Mouse (Mus musculus): ENCODE measurements around the gene Psd.

Psd gene

DNA sequence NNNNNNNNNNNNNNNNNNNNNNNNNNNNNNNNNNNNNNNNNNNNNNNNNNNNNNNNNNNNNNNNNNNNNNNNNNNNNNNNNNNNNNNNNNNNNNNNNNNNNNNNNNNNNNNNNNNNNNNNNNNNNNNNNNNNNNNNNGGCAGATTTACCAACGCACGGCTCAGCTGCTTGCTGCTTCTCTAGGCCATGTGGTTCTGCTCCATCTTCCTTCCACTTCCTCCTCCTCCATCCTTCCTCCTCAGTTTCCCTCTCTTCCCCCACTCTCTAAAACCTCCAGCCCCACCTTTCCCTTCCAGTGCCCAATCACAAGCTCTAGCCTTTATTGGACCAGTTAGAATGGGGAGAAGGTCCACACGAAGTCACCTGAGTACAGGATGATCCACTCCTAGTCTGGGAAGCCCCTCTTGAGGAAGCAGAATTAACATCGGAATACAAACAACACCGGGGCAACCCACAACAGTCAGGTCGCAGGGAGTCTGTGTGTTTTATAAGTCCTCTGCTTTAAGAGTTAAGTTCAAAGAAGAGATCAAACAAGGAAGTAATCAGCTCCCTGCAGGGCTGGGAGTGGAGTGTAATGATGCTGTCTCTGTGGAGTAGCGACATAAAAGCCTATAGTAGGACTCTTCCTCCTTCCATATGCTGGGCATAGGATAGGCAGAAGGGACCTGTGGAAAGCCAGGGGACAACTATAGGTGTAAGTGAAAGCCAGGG, 17.9 kb upstream of the Psd start:
- in situ Hi-C loops (cut with MboI; ENCODE audit: low pct_unique_long_range_greater_than_20kb in 1 of 2, low sequenced_read_pairs in 2 of 2, unreplicated experiment in 1 of 2) = no loop called here

DNA sequence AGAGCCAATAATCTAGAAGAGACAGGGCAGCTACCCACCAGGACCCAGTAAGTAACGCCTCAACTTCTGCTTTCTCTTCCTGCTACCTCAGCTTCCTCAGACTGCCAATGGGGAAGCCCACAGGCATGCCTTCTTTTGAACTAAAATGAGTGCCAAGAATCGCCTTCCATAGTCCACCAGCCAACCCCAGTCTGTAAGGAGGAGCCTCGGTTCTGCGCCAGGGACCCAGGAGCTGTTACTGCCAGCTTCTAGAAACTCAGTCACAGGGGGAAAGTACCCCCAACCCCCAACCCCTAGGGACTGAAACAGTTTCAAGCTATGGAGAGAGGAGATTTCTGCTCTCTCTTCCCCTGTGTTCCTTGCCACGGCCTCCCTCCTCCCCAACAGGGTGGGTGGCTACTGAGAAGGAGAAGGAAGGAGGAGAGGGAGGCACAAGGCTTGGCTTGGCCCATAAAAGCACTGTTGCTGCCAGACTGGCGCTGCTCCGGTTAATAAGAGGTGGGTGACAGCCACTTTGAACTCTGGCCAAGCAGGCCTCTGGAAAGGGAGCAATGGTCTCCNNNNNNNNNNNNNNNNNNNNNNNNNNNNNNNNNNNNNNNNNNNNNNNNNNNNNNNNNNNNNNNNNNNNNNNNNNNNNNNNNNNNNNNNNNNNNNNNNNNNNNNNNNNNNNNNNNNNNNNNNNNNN, 12.5 kb upstream of the Psd start:
- in situ Hi-C loops (cut with MboI; ENCODE audit: low pct_unique_long_range_greater_than_20kb in 1 of 2, low sequenced_read_pairs in 2 of 2, unreplicated experiment in 1 of 2) = no loop called here

DNA sequence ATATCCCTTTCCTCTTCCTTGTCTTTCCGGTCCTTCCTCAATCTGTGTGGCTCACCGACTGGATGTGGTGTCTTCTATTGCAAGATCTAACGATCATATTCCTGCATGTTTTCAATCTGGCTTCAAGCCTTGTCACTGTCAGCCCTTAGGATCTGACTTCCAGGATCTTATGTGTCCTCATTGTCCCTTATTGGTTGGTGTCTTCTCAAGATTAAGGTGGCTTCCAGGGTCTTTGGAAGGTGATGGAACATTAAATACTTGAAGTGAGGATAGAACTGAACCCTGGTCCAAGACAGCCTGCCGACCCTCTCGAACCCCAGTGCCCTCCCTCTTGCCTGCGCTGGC, 12.0 kb upstream of the Psd start:
- in situ Hi-C loops (cut with MboI; ENCODE audit: low pct_unique_long_range_greater_than_20kb in 1 of 2, low sequenced_read_pairs in 2 of 2, unreplicated experiment in 1 of 2) = no loop called here

DNA sequence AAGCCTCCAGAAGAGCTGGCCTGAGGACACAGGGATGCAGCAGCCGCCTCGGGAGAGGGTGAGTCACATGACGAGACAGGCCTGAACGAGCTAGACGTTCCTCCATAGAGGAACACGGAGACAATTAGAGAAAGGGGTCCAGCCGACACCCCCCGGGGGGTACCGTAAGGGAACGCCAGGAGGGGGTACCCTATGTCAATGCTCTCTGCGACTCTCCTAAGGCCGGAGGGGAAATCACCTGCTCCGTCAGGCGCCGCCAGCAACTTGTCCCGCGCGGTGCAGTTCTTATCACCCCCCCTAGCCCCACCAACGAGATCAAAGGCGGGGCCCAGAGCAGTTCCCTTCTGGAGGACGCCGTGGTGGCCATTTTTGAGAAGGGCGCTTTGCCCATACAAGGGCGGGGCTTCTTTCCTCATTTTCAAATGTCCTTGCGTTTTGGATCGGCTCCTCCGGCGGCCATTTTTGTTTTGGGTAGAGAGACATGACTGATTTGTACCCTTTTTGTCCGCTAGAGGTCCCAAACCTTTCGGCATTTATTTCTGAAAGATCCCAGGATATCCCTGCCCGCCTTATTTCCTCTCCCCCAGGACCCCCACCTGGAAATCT, 11.5 kb upstream of the Psd start, which contains the start of gene Cuedc2:
Cuedc2 (minus strand) TSS at position 372 of the 606 bp plus-strand sequence.
- in situ Hi-C loops (cut with MboI; ENCODE audit: low pct_unique_long_range_greater_than_20kb in 1 of 2, low sequenced_read_pairs in 2 of 2, unreplicated experiment in 1 of 2) = no loop called here

DNA sequence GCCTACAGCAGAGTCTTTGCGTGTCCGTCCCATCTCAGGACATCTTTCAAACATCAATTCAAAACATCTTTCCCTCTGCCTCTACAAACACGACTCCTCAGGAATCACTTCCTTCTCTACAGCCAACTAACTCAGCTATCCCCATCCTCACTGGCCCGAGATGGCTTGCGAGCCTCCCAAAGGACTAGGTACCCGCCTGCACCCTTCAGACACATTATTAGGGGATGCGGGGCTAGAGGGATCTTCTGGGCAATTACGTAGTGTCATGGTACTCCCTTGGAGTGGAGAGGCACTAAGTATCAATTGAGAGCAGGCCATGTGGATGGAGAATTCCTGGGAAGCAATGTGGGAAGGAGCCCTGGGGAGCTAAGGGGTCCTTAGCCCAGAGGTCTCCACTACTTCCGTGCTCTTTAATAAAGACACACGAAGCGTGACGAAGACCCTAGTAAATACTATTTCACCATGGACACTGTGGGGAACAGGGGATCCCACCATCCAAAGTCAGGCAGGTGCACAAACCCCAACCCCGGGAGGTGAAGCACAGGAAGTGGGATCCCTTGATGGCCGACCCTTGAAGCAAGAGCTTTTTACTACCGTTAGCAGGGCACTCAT, 10.9 kb upstream of the Psd start:
- in situ Hi-C loops (cut with MboI; ENCODE audit: low pct_unique_long_range_greater_than_20kb in 1 of 2, low sequenced_read_pairs in 2 of 2, unreplicated experiment in 1 of 2) = no loop called here

DNA sequence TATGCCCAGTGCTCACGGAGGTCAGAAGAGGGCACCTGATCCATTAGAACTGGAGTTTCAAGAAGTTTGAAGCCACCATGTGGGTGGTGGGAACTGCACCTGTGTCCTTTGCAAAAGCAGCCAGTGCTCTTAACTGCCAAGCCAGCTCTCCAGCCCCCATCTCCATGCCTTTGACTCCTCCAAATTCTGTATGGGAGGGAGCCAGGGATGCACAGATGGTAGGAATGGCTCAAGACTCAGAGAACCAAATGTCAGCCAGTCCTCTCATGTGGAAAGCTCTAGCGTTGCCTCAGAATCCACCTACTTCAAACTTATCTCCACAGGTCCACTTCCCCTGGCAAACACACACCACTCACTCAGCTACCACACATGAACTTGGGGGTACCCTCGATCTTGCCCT, 7.0 kb upstream of the Psd start:
- in situ Hi-C loops (cut with MboI; ENCODE audit: low pct_unique_long_range_greater_than_20kb in 1 of 2, low sequenced_read_pairs in 2 of 2, unreplicated experiment in 1 of 2) = no loop called here

DNA sequence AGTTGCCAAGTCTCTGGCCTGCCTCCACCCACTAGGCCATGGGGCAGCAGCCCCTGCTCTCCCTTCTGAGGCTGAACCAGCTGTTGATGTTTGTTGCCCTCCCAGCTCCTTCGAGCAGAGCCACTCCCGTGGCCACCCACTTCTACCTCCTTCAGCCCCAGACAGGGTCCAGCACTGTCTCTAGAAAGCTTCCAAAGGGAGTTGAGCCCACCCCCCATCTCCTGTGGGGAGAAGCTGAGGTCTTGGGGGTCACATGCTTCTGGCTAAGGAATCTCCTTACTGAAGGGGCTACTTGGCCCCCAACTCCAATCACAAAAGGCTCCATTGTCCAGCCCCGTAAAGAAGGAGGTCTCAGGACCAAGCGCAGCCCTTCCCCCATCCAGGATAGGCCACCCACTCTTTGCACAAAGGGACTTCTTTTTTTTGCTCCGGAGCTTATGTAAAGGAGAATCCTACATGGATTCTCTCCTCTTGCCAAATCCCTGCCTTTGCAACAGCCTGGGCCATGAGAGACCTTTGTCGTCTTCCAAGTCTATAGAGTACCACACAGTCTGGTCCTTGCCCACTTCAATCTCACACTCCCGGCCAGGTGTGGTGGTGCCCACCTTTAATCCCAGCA, 5.9 kb upstream of the Psd start:
- in situ Hi-C loops (cut with MboI; ENCODE audit: low pct_unique_long_range_greater_than_20kb in 1 of 2, low sequenced_read_pairs in 2 of 2, unreplicated experiment in 1 of 2) = no loop called here

DNA sequence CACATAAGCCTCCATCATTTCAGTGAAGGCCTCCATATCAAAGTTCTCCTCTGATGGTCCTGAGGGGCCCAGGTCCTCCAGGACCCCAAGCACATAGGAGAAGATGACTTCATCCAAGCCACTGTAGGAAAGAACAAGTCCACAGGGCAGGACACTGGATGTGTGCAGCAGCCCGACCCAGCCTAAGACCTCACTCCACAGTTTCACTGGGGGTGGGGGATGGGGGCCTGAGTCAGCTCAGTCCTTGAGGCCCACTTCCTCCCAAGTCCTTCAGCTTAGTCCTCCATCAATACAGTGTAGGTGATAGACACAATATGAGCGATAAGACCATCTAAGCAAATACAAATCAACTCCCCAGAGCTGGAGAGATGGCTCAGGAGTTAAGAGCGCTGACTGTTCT, 5.0 kb upstream of the Psd start:
- in situ Hi-C loops (cut with MboI; ENCODE audit: low pct_unique_long_range_greater_than_20kb in 1 of 2, low sequenced_read_pairs in 2 of 2, unreplicated experiment in 1 of 2) = no loop called here

DNA sequence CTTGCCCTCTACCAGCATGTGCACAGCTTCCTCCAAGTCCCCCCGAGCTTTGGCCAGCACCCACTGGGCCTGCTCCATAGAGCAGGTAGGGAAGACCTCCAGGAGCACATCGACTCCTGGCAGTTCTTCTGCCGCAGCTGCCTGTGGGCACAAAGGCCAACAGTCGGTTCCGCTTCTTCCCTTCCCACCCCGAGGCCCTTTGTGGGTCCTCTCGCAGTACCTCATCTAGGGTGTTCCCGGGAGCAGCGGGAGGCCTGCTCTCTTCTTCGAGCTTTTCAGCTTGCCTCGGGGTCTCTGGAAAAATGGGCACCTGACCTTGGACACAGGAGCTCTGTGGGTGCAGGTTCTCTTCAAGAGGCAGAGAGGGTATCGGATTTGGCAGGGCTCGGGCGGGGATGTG, 4.4 kb upstream of the Psd start:
- in situ Hi-C loops (cut with MboI; ENCODE audit: low pct_unique_long_range_greater_than_20kb in 1 of 2, low sequenced_read_pairs in 2 of 2, unreplicated experiment in 1 of 2) = no loop called here

DNA sequence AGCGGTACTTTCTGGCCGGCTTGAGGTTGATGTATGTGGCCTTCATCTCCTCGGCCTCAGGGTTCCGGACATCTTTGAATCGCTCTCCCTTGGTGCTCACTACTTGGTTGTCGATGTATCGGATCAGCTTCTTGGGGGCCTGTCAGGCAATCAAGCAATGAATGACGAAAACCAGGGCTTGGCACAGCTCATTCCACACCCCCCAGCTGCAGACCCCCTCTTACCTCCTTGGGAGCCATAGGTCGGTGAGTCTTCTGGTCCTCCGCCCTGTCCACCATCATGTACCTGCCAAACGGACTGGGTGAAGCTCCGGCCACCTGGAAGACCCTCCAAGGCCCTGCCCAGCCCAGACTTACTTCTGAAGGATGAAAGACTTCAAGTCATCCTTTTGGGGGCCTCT, 3.7 kb upstream of the Psd start:
- in situ Hi-C loops (cut with MboI; ENCODE audit: low pct_unique_long_range_greater_than_20kb in 1 of 2, low sequenced_read_pairs in 2 of 2, unreplicated experiment in 1 of 2) = no loop called here

DNA sequence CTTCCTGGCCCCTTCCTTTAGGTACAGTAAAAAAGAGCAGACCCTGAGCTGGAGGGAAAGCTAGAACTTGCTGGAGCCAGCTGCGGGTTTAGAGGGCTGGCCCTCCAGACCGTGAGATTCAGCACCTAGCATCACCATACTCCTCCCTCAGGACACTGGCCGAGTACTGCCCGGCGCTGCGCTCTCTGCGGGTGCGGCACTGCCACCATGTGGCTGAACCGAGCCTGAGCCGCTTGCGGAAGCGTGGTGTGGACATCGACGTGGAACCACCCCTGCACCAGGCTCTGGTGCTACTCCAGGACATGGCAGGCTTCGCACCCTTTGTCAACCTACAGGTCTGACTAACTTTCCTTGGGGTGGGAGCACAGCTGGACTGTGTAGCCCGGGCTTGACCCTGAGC, 3.0 kb upstream of the Psd start:
- in situ Hi-C loops (cut with MboI; ENCODE audit: low pct_unique_long_range_greater_than_20kb in 1 of 2, low sequenced_read_pairs in 2 of 2, unreplicated experiment in 1 of 2) = no loop called here

DNA sequence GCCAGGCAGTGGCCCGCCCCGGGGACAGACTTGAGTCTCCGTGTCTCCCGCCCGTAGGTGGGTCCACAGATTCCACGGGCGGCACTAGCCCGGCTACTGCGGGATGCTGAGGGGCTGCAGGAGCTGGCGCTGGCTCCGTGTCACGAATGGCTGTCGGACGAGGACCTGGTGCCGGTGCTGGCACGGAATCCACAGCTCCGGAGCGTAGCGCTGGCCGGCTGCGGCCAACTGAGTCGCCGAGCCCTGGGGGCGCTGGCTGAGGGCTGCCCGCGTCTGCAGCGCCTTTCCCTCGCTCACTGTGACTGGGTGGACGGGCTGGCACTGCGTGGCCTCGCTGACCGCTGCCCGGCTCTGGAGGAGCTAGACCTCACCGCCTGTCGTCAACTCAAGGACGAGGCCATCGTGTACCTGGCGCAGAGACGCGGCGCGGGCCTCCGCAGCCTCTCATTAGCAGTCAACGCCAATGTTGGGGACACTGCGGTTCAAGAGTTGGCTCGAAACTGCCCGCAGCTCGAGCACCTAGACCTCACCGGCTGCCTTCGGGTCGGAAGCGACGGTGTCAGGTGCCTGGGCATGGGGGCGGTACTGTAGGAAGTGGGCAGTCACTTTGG, 2.2 kb upstream of the Psd start:
- in situ Hi-C loops (cut with MboI; ENCODE audit: low pct_unique_long_range_greater_than_20kb in 1 of 2, low sequenced_read_pairs in 2 of 2, unreplicated experiment in 1 of 2) = no loop called here

DNA sequence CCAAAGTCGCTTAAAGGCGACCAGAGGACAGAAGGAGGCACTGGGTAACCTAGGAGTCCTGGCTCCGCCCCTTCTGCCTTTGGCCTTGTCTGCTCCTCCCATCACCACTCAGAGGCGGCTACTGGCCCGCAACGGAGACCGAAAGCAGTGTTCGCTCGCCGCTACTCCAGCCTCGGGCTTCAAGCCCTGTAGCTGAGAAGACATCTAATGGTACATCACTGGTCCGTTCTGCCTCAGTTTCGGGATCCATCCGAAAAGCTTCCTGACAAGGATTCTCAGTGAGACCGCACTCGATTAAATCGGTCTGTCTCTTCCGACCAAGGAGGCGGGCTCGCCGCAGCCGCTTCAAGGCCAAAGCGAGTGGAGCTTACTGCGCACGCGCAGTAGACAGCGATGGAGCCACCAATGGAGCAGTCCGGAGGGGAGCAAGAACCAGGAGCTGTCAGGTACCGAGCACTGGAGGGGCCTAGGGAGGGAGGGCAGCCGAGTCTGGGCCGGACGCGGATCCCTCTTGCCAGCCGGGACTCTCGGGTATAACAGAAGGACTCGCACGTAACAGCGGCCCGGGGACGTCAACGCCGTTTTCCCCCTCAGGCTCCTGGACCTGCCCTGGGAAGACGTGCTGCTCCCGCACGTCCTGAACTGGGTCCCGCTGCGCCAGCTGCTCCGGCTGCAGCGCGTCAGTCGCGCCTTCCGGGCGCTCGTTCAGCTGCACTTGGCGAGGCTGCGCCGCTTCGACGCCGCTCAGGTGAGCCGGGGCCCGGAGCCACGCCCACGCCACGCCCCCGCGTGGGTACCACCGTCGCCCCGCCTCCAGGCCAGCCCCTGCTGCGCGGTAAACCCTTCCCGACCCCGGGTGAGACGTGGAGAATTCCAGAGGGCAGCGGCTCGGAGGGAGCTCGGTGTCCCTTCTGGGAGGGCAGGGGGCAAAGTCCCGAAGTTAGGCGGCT, 1.4 kb upstream of the Psd start, which contains the start of gene Fbxl15:
Fbxl15 (plus strand) TSS at position 104 of the 950 bp plus-strand sequence.
- in situ Hi-C loops (cut with MboI; ENCODE audit: low pct_unique_long_range_greater_than_20kb in 1 of 2, low sequenced_read_pairs in 2 of 2, unreplicated experiment in 1 of 2) = no loop called here

DNA sequence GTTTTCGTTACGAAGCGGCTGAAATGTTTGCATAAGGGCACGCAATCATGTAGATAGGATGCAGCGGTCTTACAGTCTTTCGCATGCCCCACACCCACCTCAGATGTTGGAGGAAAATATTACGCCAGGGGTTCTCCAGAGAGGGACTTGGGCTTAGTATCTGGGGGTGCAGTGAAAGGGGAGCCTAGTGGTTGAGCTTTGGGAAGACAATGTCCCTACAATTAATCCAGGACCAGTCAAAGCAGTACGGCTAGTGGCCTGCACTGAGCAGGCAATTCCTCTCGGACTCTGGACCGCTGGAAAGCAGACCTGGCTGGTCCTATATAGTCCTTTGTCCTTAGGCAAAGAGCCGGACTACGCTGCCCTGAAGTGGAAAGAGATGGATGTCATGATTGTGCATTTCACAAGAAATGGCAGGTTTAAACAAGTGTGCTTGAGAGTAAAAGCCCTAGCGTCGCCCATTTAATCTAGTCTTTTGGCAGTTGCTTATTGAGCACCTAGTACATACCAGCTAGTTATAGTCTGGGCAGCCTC, 642 bp upstream of the Psd start:
- in situ Hi-C loops (cut with MboI; ENCODE audit: low pct_unique_long_range_greater_than_20kb in 1 of 2, low sequenced_read_pairs in 2 of 2, unreplicated experiment in 1 of 2) = no loop called here

DNA sequence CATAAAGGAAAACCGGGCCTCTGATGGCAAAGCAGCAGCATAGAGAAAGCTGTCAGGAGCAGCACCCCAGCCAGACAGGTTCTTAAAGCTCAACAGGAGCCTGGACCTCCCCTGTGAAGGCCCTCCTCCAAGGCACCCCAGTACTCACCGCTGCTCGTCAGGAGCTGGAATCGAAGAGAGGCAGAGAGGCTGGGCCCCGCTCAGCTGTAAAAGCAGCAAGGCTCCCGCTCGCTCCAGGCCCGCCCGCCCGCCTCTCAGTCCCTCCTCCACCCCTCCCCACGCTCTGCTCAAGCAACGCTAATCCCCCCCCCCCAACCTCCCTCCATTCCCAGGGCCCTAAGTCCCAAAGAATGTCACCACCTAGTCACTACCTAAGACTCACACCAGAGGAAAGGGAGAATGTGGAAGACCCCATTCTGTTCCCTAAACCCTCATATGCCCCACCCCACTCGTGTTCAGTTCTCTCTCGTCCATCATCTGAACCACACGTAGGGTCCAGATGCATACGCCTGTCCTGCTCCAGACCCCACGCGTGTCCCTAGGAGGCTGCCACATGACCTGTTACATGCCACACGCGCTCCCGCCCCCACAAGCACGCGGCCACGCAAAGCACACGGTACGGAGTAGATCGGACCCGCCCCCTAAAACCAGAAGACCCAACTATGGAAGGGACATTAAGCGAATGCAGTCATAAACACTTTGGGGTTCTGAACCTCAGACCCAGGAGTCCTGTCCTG, 769 bp downstream of the Psd start:
- in situ Hi-C loops (cut with MboI; ENCODE audit: low pct_unique_long_range_greater_than_20kb in 1 of 2, low sequenced_read_pairs in 2 of 2, unreplicated experiment in 1 of 2) = no loop called here

DNA sequence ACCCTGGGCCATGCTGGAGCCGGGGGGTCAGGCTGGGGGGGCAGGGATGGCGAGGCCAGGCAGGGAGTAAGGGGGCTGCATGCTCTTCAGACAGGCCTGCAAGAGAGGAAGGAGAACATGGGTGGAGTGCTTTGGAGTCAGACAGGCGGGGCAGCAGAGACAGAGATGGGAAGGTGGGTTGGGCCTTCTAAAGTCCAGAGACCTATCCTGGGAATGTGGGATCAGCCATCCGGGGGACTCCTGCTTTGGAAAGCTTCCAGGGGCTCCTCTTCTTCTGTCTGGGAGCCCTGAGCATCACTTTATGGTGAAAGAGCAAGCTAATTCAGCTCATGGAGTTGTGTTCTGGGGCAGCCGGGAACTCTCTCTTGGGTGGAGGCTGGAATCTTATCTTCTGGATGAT, 2.0 kb downstream of the Psd start:
- in situ Hi-C loops (cut with MboI; ENCODE audit: low pct_unique_long_range_greater_than_20kb in 1 of 2, low sequenced_read_pairs in 2 of 2, unreplicated experiment in 1 of 2) = no loop called here

DNA sequence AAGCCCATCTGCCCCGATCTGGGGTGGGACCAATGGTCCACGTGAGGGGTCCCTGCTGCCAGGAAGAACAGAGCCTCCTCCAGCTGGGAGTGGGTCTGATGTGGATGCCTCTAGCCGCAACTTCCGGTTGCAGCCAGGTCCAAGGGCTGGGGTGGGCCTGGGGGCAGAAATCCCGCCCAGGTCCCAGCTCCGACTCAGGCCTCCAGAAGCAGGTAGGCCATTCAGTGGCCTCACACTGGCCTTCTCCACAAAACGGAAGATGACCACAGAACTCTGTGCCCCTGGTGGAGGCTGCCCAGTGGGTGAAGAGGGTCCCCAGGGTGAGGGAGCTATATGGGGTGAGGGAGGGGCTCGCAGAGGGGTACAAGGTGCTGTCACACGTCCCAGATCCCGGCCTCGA, 2.6 kb downstream of the Psd start:
- in situ Hi-C loops (cut with MboI; ENCODE audit: low pct_unique_long_range_greater_than_20kb in 1 of 2, low sequenced_read_pairs in 2 of 2, unreplicated experiment in 1 of 2) = no loop called here

All from mouse embryonic stem cell (cell line).